Mouse (Mus musculus) lung, postnatal 10 days (tissue): ENCODE data around the gene Maats1.

Experiments
- DNase-seq: peaks from one replicate; pipeline ENCODE4 v3.0.0; 2021

Gene Maats1

DNA sequence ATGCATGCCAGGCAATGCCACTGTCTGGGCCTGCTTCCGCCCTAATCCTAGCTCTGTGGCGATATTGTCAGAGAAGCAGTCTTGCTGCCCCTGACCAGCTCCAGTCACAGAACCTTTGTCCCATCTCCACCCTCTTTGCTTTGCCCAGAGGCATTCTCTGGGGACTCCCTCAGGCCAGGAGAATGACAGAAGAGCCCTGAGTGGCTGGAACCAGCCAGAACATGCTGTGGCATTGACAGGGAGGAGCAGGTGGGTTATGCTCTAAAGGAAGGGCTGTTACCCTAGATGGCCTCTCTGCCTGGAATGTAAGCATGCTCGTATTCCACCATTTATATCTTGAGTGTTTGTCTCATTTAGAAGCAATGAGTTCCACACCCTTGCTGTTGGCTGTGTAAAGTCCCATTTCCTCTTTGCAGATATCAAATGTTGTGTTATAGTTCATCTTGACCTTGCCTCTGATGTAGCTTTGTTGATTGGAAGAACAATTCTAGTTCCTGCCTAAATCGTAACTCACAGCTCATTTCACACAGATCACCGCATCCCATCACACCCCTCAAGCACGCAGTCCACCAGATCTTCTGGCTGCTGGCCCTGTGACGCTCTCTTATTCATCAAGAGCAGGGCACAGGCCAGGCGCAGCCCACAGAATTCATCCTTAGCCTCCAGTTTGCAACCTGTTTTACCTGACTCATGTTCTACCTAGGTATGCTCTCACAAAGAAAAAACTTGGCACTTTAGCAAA is 28.9 kb upstream of the Maats1 start:
- no peak for DNase-seq

DNA sequence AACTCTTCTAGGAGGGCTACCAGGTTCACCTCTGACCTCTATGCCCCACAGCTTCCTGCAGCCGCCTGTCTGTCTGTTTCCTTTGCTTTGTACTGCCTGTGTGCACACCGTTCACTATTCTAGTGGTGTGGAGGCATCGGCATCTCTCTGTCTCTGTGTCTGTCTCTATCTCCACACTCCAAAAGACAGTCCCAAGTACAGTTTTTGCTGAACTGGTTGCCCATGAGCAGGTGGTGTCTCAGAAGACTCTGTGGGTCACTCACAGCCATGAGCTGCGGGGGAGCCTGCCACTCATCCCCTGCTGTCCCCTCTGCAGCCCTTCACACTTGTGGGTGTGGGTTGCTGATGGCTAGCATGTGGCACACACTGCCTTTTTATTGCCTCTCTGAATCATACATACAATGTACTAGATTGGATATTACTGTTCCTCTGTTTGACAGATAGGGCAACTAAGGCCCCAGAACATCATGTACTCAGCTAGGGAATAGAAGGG is 28.1 kb upstream of the Maats1 start:
- no peak for DNase-seq

DNA sequence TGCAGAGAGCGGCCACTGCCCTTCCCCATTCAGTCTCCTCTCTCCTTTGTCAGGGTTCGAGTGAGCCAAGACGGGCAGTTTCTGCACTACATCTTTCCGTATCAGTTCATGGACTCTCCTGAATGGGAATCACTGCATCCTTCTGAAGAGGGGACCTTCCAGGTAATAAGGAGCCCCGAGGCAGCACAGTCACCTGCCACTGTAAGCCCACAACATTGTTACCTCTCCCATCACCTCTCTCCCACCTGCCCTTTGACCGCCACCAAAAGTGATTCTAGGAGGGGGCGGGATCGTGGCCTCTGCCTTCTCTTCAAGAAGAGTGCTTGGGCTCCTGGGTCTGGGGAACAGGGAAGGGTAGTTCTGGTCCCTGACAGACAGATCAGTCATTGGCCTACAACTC is 27.5 kb upstream of the Maats1 start:
- DNase-seq, result no peak

DNA sequence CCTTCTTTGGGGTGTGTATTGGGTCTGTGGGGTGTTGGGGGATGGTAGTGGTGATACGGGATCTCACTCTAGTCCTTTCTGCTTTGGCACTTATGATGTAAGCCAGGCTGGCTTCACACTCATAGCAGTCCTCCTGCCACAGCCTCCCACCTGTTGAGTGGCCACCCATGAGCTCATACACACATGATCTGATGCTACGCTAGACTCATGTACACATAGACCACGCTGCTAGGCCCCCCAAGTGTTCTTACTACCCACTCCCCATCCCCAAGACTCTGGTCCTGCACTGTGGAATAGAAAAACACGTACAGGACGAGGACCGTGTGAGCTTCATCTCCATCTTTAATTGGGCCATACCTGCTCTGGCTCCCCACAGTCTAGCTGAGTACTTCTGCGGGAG is 27.1 kb upstream of the Maats1 start:
- DNase-seq, result no peak

DNA sequence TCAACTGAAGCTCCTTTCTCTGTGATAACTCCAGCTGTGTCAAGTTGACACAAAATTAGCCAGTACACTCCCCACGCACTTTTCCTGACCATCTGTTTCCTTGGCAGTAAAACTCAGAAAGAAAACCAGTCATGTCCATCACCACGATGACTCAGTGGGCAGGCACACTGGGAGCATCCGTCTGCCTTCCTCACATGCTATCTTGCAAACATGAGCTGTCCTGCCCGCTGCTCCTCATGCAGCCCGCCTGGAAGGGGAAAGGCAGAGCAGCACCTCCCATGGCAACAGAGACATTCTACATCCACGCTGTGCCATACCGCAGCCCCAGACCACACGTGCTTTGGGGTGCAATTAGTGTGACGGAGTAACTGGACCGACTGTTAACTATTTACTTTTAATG is 26.4 kb upstream of the Maats1 start:
- DNase-seq, result no peak

DNA sequence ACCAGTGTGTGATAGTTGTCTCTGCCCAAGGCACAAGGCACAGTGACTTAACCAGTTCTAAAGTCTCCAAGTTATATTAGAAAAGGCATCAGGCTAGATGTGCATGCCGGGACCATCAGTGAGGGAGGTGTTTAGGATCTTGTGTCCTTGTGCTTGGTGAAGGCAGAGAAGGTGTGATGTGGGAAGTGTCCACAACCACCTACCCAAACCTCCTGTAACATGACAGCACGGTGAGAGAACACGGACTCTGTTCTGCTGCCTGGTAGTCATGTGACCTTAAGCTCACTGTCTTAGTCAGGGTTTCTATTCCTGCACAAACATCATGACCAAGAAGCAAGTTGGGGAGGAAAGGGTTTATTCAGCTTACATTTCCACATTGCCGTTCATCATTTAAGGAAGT is 24.3 kb upstream of the Maats1 start:
- DNase-seq, result no peak

DNA sequence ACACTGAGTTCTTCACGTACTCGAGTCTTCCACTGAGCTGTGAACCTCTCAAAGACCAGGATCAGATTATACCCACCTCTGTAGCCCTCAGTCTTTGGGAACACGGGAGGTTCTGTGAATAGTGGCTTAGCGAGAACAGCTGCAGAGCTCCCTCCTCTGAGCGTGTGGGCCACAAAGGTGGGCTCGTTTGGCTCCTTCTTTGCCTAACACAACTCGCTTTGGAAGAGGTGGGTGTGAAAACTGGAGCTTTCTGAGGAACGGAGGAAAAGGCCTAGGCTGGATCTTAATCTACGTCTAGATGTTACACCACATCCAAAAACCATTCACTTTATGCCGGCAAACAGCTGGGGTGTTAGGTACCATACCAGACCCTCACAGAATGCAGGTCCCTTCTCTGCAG is 23.4 kb upstream of the Maats1 start:
- DNase-seq, result no peak

DNA sequence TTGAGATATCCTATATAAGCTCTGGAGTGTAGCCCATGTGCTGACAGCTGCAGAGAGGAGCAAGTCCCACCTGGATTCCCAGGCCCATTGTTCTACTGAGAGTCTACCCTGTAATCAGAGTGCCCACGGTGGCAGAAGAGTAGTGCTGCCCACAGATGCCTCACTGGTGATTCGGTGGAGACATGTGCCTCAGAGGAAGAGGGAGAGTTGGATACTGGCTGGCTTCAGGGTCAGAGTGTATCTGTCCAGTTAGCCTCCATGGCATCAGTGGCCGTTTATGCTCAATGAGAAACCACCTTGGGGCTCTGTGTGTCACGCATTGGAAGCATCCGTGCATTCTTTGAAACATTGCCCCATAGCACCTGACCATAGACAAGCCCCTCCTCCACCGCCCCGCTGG is 21.7 kb upstream of the Maats1 start:
- DNase-seq, result no peak

DNA sequence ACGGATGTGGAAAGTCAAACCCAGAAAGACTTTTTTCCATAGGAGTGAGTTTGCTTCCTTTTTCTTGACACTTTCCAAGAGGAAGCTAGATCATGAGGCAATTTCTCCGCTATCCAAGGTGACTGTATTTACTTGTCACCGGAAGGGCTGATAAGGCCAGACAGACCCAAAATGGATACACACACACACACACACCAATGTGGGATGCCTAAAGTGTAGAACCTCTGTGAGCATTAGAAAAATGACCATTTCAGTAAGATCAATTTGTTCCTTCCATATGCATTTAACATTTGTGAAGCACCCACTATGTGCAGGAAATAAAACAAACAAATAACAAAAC is 21.3 kb upstream of the Maats1 start:
- DNase-seq, result no peak

DNA sequence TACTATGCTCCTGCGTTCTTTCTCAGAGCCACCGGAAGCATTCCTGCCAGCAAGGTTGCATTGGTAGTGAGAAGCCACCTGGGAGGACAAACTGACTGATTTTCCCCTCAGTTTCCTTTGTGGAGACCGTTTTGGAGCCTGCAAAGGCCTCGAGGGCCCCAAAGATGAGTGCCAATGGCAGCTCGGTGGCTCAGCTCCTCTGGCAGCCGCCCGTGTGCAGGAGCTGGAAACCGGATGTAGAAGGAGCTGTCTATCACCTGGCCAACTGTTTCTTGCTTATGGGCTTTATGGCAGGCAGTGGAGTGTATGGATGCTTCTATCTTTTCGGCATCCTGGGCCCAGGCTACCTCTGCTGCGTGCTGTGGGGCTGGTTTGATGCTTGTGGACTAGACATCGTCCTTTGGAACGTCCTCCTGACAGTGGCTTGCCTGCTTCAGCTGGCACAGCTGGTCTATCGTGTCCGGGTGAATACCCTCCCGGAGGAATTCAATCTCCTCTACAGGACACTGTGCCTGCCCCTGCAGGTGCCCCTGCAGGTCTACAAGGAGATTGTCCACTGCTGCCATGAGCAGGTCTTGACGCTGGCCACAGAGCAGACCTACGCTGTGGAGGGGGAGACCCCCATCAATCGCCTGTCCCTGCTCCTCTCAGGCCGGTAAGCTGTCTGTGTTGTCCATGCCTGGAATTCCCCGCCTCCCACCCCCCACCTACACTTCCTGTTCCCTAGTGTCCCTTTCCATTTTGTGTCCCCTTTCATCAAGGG is 20.7 kb upstream of the Maats1 start:
- no peak for DNase-seq

DNA sequence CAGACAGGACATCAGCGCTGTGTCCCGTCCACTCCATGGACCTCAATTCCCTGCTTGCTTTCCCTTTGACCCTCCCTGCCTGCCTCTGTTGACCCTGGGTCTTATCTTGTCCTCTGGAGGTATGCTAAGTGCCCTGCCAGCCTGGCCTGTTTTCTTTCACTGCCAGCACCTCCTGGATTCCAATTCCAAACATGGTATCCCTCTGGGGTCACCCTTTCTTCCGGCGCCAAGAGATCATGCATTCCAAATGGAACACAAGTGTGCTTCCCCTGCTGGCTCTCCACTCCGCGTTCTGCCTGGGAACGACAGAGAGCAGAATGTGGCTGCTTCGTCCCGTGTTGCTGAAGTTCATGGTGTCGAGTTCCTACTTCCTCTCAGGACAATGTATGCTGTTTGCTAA is 20.0 kb upstream of the Maats1 start, which contains the start of gene Popdc2:
TSS of gene Popdc2 (plus strand) at position 277 of the 400 bp plus-strand sequence.
- DNase-seq, result peak; percentile 48

DNA sequence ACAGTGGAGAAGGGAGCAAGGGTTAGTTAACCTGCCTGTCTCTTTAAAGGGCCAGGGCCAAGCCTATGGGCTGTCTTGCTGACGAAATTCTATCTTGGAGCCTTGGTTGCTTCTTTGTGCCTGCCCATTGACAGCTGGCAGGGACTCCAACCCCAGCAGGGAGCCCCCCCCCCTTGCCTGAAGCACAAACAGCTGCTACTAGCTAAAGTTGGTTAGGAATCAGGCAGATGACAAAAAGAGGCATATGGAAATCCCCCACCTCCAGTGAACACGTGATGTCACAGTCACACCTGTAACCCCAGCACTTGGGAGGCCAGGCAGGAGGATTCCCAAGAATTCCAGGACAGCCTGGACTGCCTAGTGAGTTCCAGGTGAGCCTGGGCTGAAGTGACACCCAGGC is 18.4 kb upstream of the Maats1 start:
- DNase-seq, result no peak

DNA sequence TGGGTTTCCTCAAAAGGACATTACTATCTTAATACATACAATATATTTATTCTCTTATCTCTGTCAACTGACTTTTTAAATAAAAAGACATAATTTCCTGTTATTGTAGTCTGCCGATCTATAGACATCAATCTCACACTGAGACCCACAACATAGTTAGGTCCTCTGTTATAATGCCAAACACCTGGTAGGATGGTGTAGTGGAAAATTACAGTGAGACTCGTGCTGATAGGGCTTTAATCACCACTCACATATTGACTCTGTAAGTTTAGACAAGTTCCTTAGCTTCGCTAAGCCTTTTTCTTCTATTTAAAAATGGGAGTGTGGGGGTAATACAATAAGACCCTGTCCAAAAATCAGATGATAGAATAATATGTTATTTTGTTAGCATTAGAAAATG is 17.9 kb upstream of the Maats1 start:
- no peak for DNase-seq

DNA sequence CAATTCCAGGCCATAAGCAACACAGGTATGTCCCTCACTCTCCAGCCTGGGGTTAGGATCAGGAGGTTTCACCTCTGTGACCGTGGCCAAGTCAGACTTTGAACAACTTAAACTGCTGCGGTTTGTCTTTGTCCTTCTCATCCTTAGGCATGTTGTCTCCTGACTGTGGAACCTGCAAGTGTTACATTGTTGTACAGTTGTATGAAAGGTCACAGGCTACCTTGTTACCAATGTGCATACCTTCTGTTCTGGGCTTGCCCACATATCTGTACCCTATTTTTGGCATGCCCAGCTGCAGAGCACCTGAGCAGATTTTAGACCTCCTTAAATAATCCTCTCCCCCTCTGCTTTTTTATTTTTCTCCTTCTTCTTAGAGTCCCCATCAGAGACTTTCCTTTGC is 17.3 kb upstream of the Maats1 start:
- no peak for DNase-seq

DNA sequence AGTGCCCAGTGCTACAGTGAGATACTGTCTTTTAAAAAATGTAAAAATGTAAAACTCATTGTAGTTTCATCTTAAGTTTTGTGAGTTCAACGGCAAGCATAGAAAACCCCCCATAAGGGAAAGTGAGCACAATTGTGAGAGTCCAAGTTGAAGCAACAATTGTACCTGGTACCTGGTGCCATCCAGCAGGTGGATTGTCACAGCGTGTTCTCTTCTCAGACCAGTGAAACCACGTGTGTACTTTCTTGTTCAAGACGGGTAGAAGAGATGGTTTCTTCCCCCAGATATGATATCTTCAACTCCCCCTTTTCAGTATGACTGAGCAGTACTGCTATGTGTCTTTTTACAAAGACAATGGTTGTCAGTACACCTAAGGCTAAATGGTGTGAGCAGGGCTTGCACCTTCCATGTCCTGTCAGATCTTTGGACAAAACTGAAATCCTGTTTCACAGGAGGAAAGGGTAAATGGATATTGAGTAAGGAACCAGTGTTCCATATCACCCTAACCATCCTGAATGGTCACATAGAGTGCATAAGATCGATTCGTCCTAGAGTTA is 16.4 kb upstream of the Maats1 start:
- no peak for DNase-seq

DNA sequence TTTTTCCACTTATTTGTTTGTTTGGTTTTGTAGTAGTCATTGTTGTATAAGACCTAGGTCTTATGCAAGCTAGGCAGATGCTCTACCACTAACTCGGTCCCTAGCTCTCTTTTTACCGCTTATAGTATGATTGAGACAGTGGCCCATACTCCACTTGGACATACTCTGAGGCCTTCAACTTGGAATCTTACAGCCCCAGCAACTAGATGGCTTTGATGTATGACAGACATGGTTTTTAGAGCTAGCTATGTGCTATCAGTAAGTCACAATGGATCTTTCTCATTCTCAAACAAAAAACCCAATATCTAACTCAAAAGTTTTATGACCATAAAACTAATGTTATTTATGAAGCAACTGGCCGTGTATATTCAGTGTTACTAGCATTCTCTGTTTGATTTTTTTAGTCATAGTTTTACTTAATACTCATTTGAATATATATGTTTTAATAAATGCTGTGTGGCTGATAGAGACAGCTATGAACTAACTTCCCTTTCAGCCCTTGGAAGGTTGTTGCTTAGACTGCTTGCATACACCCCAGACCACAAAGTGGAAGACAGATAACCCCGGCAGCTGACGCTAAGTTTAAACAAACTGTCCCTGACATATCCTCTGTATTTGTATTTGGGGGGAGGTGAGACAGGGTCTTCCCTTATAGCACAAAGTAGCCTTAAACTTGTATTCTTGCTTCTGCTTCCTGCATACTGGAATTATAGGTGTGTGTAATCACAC is 12.4 kb upstream of the Maats1 start:
- DNase-seq, result no peak

DNA sequence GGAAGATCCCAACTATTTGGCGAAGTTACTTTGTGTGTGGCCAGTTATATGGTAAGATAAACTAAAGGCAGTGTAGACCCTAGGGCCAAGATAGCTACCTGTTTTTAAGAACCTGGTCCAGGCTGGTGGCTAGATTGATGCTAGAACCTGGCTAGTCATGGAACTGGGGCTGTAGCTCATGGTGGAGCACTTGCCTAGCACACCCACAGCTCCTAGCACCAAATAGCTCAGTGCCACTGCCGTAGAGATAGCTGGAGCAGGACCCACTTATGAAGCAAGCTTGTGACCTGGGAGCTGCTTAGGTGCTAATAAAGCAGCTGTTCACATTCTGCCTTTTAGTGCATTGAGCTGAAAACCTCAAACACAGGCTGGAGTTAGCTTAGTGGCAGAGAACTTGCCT is 11.7 kb upstream of the Maats1 start:
- DNase-seq, result no peak

DNA sequence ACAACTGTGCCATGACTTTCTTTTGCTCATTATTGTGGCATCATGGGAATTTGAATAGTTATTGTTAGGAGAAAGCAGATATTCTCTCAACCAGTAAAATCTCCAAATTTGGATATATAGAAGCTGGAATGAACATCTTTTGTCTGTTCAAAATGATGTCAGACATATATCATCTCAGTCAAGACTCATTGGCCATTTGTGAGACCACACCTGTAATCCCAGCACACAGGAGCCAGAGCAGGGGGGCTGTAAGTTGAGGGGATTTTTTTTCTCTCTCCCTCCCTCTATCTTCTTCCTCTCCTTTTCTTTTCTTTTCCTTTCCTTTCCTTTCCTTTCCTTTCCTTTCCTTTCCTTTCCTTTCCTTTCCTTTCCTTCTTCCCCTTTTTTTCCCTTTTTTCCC is 10.9 kb upstream of the Maats1 start:
- DNase-seq, result no peak

DNA sequence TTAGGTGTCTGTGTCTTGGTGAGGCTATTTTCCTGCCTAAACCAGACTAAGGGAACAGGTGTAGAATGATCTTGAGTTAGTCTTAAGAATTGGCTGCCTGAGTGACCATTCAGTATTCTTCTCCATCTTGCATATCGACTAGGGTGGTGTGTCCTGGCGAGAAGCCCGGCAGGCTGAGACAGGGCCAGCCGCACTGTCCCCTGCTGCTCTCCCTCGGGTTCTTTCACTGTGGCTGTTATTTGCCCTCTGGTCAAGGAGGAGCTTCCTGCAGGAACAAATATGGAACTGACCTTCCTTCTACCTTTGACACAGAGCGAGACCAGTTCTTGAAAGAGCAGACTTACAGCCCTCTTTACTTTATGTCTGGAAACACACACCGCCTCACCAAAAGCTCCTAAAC is 10.1 kb upstream of the Maats1 start:
- no peak for DNase-seq

DNA sequence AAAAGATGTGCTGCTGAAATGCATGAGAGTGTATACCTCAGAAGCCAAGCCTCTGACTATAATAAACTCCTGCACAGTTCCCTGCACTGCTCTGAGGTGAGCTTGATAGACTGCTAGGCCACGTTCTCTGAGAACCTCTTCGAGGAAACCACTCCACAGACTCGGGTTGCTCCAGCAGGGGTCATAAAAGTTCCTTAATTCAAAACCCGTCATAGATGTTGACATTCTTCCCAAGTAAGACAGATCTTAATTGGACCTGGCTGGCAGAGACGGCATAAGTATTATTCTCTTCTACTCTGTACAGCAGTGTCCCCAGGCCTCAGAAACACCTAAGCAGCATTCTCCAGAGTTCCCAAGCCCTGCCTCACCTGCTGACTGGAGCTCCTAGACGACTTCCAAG is 9.0 kb upstream of the Maats1 start:
- no peak for DNase-seq

DNA sequence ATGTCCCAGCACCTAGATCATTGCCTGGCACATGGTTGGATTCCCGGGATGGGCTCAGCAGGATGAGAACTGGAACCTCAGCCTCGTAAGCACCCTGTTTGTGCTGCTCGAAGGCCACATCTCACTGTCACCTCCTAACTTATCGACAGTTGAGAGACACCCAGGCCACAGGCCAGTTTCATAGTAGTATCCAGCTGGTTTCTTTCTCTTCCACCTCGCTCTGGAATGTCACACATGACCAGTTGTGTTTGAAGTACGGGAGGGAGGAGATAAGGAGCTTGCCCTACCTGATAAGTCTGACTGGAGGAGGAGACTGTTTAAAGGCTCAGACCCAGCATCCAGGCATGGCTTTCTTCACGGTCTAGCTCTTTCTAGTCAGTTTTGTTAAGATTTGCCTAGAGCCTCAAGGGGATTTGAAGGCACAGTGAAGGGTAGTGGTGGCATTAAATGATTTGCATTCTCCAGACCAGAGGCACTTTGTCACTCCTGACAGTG is 8.5 kb upstream of the Maats1 start:
- DNase-seq, result peak; percentile 56

DNA sequence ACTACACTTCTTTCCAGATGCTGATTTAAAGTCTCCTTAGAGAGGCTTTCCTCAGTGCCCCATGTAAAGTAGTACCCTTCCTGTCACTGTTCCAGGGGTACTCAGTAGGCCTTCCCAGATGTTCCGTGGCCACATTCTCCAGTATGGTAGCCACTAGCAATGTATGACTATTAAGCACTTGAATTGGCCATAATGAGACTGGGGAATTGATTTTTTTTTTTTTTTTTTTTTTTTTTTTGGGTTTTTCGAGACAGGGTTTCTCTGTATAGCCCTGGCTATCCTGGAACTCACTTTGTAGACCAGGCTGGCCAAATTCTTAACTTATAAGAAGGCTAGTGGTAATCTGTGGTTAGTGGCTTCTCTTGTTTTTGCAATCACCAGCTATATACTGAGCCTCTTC is 7.9 kb upstream of the Maats1 start:
- DNase-seq, result no peak

DNA sequence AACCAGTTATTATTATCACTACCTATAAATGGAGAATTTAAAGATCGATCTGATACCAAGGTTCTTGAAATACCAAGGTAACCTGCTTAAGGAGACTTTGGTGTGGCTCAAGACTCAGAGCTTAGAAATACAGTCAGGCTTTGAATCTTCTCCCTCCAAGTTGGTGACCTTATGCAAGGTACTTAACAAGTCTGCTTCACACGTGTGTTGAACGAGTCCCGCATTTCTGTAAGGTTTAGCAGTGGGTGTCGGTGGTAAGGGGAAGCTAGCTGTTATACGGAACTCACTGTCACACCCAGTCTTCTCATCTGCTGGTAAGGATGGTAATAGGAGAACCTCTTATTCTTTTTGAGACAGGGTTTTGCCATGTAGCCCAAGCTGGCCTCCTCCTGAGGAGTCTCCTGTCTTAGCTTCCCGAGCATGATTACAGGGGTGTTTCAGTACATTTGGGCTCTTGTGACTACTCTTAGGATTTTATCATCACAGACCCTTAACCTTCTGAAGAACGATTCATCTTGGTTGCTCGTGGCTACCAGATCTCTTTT is 6.3 kb upstream of the Maats1 start:
- DNase-seq, result no peak
